Mouse (Mus musculus) layer of hippocampus, adult 9-11 months (tissue): ENCODE measurements around the gene Gm136.
A peak's percentile ranks its signal among the peaks of the same experiment; 100 is the strongest.
"Not testable (repeated sequence)": the region's sequence is repeated elsewhere in the genome, so short reads cannot be mapped to it uniquely, and the experiment has no call there.

Experiments used
- DNase-seq: peaks from one replicate; pipeline ENCODE4 v3.0.0; 2022

The Gm136 gene

DNA sequence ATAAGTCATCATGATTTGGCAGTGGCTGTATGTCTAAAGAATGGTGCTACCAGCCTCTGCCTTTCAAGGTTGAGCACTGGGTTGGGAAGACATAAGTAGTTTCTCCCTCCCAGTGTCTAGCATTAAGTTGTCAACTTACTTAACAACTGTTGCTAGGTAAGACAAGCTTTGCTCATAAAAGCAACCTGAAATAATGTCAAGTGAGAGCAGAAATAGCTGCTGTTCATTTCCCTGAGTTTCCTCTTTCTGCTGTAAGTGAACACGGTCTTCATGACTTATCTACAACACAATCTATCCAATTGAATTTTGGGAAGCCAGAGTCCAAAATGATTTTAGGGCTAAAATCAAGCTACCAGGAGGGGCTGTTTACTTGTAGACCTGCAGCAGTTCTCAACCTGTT lies at the start of gene Gm136:
Gene Gm136 (minus strand): TSS at position 101 of the 400 bp plus-strand sequence.
- DNase-seq = no peak

DNA sequence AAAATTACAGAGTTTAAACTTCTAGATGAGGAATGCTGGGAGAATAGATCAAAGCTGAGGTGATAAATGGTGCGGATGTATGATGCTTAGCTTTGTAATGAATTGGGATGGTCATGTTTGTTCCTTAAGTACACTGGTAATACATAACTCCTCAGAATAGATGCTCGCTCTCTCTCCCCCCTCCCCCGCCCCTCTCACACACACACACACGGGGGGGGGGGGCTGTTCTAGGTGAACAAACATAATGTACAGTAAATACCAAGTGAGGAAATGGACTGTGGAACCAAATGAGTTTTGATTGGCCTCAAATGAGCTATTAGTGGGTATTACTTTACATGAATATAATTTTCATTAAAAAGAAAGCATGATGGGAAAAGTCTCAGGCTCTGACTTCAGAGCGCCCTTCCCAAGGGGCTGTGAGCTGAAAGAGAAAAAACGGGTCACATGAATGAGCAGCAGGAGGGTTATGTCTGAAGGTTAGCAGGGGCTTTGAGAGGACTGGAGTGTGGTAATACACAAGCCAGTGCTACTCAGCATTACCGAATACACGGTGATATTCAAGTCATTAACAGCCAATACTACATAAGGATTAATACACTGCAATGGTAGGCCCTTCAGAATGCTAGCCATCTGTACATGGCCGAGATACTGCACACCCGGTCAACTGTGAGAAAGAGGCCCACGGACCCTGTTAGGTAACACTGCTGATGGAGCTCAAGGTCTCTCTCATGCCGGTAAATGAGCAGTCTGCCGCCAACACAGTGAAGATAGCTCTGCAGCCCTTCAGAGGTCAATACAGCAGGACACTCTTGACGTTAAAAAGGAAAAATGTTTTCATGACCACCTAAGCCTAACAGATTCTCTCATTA lies 45.3 kb upstream of the Gm136 start:
- no peak for DNase-seq

- no peak for DNase-seq
Observed at GRCm38 (mm10) chr4:34798005-34798404, 41.9 kb upstream of the Gm136 start.

- DNase-seq = no peak
Observed at GRCm38 (mm10) chr4:34797294-34797983, 41.4 kb upstream of the Gm136 start.

DNA sequence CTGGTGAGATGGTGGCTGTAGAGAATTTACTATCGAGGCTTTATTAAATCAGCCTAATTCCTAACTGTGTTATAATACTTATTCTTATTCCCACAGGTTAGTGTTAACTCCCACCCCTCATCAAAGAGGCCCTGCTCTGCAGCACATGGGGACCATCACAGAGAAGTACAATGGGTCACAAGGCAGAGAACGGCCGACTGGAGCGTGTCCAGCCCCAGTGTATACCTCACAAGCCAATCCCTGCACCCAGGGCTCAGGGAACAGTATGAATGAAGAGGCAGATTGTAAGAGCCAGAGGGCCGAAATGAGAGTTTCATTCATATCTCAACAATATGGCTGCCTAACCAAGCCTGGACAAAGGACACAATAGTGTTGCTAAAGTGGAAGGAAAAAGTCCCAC lies 40.2 kb upstream of the Gm136 start:
- DNase-seq = no peak

- DNase-seq = no peak
Observed at GRCm38 (mm10) chr4:34786476-34786875, 30.4 kb upstream of the Gm136 start.

DNA sequence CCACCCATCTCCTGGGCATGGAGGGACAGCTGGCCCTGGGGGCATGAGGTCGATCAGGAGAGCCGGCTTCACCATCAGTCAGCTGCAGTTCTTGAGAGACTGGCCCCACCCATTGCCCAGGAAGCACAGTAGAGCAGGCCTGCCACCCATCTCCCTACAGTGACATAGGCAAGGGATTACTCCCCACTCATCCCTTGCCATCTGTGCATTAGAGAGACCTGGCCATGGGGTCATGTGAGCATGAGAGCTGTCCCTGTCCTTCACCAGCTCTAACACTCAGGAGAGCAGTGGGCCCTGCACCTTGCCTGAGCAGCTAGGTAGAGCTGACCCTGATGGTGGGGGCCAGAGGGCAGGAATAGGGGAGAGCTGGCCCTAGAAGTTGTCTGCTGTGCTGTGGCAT lies 29.6 kb upstream of the Gm136 start:
- DNase-seq = no peak

GRCm38 (mm10) chr4:34784865-34785264 lies 28.8 kb upstream of the Gm136 start:
- DNase-seq = no peak

DNA sequence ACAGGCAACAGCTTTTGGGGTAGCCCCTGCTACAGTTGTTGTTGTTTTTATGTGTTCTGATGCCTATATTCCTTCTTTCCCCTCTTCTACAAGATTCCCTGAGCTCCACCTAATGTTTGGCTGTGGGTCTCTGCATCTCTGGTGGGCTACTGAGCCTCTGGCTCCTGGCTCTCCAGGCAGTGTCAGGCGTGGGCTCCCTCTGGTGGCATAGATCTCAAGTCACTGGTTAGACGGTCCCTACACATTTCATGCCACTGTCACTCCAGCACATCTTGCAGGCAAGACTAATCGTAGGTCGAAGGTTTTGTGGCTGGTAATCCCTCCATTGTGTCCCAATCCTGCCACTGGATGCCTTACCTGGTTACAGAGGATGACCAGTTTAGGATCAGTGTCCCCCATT lies 26.7 kb upstream of the Gm136 start:
- no peak for DNase-seq

DNA sequence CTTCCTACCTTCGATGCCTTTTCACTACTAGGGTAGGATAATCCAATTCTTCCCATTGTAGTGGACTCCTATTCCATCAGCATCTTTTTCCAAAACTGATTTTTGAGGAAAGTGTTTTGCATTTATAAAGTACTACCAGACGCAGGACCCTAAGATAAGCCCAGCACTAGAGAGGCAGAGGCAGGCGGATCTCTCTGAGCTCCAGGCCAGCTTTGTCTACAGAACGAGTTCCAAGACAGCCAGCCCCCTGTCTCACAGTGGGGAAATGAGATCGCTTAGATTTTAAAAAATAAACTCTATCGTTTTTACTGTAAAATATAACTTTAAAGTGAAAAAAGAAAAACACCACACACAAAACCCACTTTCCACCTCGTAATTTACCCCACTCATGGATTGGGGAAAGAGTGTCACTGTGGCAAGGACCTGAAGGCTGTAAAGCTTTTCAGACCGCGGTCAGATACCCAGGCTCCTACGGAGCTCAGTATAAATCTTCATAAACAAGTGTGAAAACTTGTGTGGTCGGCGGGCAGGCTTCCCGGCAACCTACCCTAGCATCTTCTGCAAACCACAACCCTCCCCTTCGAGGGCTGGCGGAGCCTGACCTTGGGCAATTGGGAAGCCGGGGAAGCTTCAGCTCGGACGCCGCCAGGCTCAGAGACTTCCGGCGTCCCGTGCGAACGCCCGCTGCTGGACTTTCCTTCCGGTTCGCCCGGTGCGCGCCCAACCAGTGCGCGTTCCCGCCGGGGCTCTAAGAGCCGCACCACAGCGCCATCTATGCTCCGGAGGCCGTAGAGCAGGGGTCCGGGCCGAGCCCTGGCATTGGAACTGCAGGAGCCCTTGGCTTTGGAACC lies 21.8 kb upstream of the Gm136 start, which contains the start of gene Smim8:
Gene Smim8 (minus strand): TSS at position 747 of the 851 bp plus-strand sequence.
- DNase-seq = peak; percentile 85

GRCm38 (mm10) chr4:34771652-34772371 lies 15.7 kb upstream of the Gm136 start:
- no peak for DNase-seq

DNA sequence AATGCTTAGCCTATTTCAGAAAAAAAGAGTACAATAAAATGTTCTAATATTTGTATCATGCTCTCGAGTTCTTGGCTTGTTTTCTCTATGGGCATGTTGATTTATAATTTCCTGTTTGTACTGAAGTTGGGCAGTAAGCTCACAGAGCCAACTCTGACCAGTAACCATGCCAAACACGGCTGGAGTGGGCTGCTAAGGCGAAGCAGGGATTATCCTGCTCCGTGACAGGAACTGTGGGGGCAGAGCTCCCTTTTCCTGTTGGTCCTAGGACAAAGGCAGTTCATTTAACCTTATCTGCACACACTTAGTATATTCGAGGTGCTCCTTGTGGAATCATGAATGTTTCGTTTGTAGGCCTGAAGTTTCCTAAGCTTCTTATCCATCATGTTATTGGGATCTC lies 6.8 kb downstream of the Gm136 start:
- no peak for DNase-seq

GRCm38 (mm10) chr4:34734461-34734860 lies 21.6 kb downstream of the Gm136 start:
- DNase-seq = no peak

DNA sequence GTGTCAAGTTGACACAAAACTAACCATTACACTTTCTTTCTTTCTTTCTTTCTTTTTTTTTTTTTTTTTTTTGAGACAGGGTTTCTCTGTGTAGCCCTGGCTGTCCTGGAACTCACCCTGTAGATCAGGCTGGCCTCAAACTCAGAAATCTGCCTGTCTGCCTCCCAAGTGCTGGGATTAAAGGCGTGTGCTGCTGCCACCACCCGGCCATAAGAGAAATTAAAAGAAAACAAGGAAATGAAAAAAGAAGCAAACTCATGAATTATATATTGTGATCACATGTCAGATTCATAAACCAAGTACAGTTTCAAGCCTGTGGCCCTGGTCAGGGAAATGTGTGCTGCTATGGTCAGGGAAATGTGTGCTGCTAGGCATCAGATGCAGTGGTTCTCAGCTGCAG lies 22.6 kb downstream of the Gm136 start:
- DNase-seq = not testable (repeated sequence)

DNA sequence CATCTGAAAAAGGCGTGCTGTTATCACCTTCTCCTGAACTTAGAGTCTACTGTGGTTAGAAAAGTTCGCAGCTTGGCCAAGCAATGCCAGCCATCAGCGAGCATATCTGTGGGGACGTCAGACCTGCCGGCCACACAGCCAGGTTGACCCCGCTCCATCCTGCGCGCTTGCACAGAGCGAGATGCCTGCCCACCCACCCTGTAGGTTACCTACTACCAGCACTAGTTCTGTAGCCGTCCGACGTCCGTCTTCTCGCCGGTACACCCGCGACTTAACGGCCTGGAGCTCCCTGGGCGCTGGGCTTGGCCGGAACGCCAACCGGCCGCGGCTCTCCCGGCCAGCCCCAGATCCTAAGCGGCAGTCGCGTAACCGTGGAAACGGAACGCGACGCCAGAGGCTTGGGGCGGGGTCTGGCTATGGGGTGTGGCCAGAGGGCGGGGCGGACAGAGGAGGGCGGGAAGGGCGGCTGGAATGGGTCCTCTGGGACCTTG lies 26.2 kb downstream of the Gm136 start, which contains the start of gene Cfap206:
Gene Cfap206 (minus strand): TSS at position 356 of the 491 bp plus-strand sequence.
- DNase-seq = peak; percentile 3

DNA sequence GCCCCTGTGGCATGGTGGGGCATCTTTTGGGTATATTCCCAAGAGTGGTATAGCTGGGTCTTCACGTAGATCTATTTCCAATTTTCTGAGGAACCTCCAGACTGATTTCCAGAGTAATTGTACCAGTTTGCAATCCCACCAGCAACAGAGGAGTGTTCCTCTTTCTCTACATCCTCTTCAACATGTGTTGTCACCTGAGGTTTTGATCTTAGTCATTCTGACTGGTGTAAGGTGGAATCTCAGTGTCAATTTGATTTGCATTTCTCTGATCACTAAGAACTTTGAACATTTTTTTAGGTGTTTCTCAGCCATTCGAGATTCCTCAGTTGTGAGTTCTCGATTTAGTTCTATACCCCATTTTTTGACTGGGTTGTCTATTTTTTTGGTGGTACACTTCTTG lies 30.4 kb downstream of the Gm136 start:
- DNase-seq = not testable (repeated sequence)

DNA sequence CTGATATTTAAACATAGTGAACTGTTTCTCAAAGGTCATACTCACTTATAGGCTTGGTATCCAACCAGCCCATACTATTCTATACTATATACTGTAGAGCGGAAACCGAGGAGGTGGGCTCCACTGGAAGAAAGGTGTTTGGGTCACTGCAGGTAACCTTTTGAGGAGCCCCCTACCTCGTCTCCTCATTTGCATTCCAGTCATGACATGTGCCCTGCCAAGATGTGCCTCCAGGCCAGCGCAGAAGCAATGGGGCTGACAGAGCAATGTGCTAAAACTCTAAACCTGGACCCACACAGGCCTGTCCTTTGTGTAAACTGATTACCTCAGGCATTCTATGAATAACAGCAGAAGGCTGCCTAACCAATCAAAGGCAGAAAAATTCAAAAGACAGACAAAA lies 31.8 kb downstream of the Gm136 start:
- DNase-seq = no peak

GRCm38 (mm10) chr4:34723186-34723585 lies 32.9 kb downstream of the Gm136 start:
- no peak for DNase-seq

DNA sequence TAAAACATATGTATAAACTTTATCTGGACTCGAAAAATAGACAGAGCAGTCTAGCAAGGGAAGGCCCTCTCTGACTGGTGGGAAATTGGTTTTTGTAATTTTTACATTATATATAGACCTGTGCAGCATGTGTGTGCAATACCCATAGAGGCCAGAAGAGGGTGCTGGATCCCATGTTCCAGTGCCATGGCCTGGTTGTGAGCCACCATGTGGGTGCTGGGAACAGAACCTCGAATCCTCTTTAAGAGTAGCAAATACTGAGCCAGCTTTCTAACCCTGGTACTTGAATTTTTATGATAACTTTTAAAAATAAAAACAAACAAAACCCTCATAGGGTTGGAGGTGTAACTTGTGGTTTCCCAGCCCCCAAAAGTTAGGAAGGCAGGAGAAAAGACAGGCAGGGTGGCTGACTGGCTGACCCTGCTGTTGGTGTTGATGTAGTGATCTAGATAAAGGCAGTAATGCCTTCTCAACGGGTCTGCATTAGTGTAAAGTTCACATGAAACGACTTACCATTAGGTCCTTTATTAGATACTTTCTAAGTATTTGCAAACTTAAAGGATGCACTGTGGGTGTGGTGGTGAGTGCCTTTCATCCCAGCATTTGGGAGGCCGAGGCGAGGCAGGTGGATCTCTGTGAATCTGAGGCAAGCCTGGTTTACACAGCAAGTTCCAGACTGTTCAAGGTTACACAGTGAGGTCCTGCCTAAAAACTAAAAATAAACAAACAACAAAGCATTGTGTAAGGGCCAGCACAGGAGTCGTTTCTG lies 35.8 kb downstream of the Gm136 start:
- DNase-seq = no peak

- DNase-seq = no peak
Observed at GRCm38 (mm10) chr4:34719421-34719820, 36.6 kb downstream of the Gm136 start.

GRCm38 (mm10) chr4:34715062-34715461 lies 41.0 kb downstream of the Gm136 start:
- no peak for DNase-seq
